Mouse (Mus musculus) heart, postnatal 14 days (tissue): ENCODE data around the gene BC051019. TPM values are rescaled to one million over a fixed set of nuclear protein-coding genes. Genes with fewer than 3 reads are reported as not detected.

ENCODE experiments used
- DNase-seq, 2 experiments: peaks; one replicate each; pipeline ENCODE4 v3.0.0; 2021 to 2022
- intact Hi-C: fragments of 180-260 bp; cut with DNase I; formaldehyde crosslinking; loops from one replicate; pipeline ENCODE4 v1.15.1; 2025
- total RNA-seq, 2 experiments: library from RNA; stranded (reverse); gene quantifications; 2 replicates each; pipeline ENCODE4 v1.2.3; 2021

BC051019 gene
- total RNA-seq, 2 experiments from 2014 or later, result 0.38 TPM; not detected in 1

- DNase-seq, result no peak
- intact Hi-C loops, result loop anchor here (5.0 kb wide), 1 partner anchor 32 kb away; no protein-coding TSS in a partner anchor
These were observed 54.1 kb downstream of the BC051019 start for GRCm38 (mm10) chr7:109669426-109670170.

GRCm38 (mm10) chr7:109666664-109667063 lies 57.0 kb downstream of the BC051019 start:
- intact Hi-C loops, result no loop called here
- DNase-seq, result no peak

- intact Hi-C loops, result no loop called here
- DNase-seq, result no peak
These were observed 61.0 kb downstream of the BC051019 start for GRCm38 (mm10) chr7:109662626-109663025.

Other genes starting within 250 kb of the BC051019 start
- under 1 TPM; 0.02 to 0.12 TPM for gene Trim66, start 215.7 kb downstream of the BC051019 start, total RNA-seq
- gene Rpl27a, start 204.7 kb downstream of the BC051019 start, total RNA-seq, result 100 to 1,000 TPM; 100 to 103 TPM
- 10 to 100 TPM; 33.5 to 35.2 TPM for gene St5, start 20.2 kb downstream of the BC051019 start, total RNA-seq
- 10 to 100 TPM; 12.1 to 12.4 TPM for gene Akip1, start 20.2 kb downstream of the BC051019 start, total RNA-seq
- not detected for gene Ascl3, start 7.9 kb upstream of the BC051019 start, total RNA-seq
- 10 to 100 TPM; 32.3 to 33.7 TPM for gene Tmem9b, start 29.0 kb upstream of the BC051019 start, total RNA-seq
- gene Nrip3, start 58.2 kb upstream of the BC051019 start, total RNA-seq, result under 1 TPM; 0.20 to 0.29 TPM
- 10 to 100 TPM; 15.4 to 15.6 TPM for gene Scube2, start 141.8 kb upstream of the BC051019 start, total RNA-seq
- 100 to 1,000 TPM; 151 to 158 TPM for gene Dennd5a, start 236.6 kb upstream of the BC051019 start, total RNA-seq